Mouse (Mus musculus) v-Abl transformed pro-B cells (cell line): ENCODE results near the gene Ppt2.

Source experiments
- in situ Hi-C, 2 experiments: fragments of 400-800 bp; cut with MboI; formaldehyde crosslinking; loops; one replicate each; pipeline ENCODE4 v1.15.1; 2025; ENCODE audit not compliant: unreplicated experiment in 2 of 2

Gene Ppt2

GRCm38 (mm10) chr17:34641945-34642344 lies 13.6 kb upstream of the Ppt2 start:
- in situ Hi-C loops: loop anchor here (10.0 to 25.0 kb wide), 2 partner anchors 273 to 295 kb away; partner anchors contain the start of genes Neu1 (in 1 of the 2) and Slc44a4 (in 1 of the 2)

GRCm38 (mm10) chr17:34640778-34641601 lies 12.7 kb upstream of the Ppt2 start:
- in situ Hi-C loops: loop anchor here (10.0 to 25.0 kb wide), 2 partner anchors 274 to 296 kb away; partner anchors contain the start of genes Neu1 (in 1 of the 2) and Slc44a4 (in 1 of the 2)

GRCm38 (mm10) chr17:34639461-34640255 lies 11.3 kb upstream of the Ppt2 start:
- in situ Hi-C loops: loop anchor here (10.0 to 25.0 kb wide), 2 partner anchors 275 to 298 kb away; partner anchors contain the start of genes Neu1 (in 1 of the 2) and Slc44a4 (in 1 of the 2)

- in situ Hi-C loops: loop anchor here in 1 of 2 experiments (25.0 kb wide), 1 partner anchor 300 kb away; the partner anchor contains the start of gene Neu1
Observed at GRCm38 (mm10) chr17:34637459-34637858, 9.1 kb upstream of the Ppt2 start.

- in situ Hi-C loops: loop anchor here in 1 of 2 experiments (25.0 kb wide), 1 partner anchor 302 kb away; the partner anchor contains the start of gene Neu1
Observed at GRCm38 (mm10) chr17:34635671-34636070, 7.4 kb upstream of the Ppt2 start.

GRCm38 (mm10) chr17:34632261-34632691 lies 4.0 kb upstream of the Ppt2 start:
- in situ Hi-C loops: loop anchor here in 1 of 2 experiments (25.0 kb wide), 1 partner anchor 305 kb away; the partner anchor contains the start of gene Neu1

GRCm38 (mm10) chr17:34631647-34632046 lies 3.3 kb upstream of the Ppt2 start:
- in situ Hi-C loops: loop anchor here in 1 of 2 experiments (25.0 kb wide), 1 partner anchor 306 kb away; the partner anchor contains the start of gene Neu1

GRCm38 (mm10) chr17:34630761-34631301 lies 2.5 kb upstream of the Ppt2 start:
- in situ Hi-C loops: loop anchor here in 1 of 2 experiments (25.0 kb wide), 1 partner anchor 306 kb away; the partner anchor contains the start of gene Neu1

- in situ Hi-C loops: loop anchor here (5.0 to 25.0 kb wide), 2 partner anchors 82 to 307 kb away; partner anchors contain the start of gene Neu1 (in 1 of the 2)
Observed at GRCm38 (mm10) chr17:34629796-34630603, 1.7 kb upstream of the Ppt2 start.

- in situ Hi-C loops: loop anchor here (5.0 to 25.0 kb wide), 2 partner anchors 83 to 308 kb away; partner anchors contain the start of gene Neu1 (in 1 of the 2)
Observed at GRCm38 (mm10) chr17:34629221-34629751, 976 bp upstream of the Ppt2 start, which contains the start of gene Prrt1. Gene Prrt1, plus strand, starts transcription at chr17:34629533.

- in situ Hi-C loops: loop anchor here (5.0 to 25.0 kb wide), 2 partner anchors 84 to 309 kb away; partner anchors contain the start of gene Neu1 (in 1 of the 2)
Observed at GRCm38 (mm10) chr17:34628644-34628967, 296 bp upstream of the Ppt2 start.

- in situ Hi-C loops: loop anchor here (5.0 to 25.0 kb wide), 2 partner anchors 85 to 310 kb away; partner anchors contain the start of gene Neu1 (in 1 of the 2)
Observed at GRCm38 (mm10) chr17:34627093-34627942, 992 bp downstream of the Ppt2 start.

GRCm38 (mm10) chr17:34626773-34627092 lies 1.6 kb downstream of the Ppt2 start:
- in situ Hi-C loops: loop anchor here (5.0 to 25.0 kb wide), 2 partner anchors 86 to 311 kb away; partner anchors contain the start of gene Neu1 (in 1 of the 2)

- in situ Hi-C loops: loop anchor here (5.0 to 25.0 kb wide), 2 partner anchors 86 to 311 kb away; partner anchors contain the start of gene Neu1 (in 1 of the 2)
Observed at GRCm38 (mm10) chr17:34626062-34626772, 2.1 kb downstream of the Ppt2 start.

- in situ Hi-C loops: loop anchor here (5.0 to 25.0 kb wide), 2 partner anchors 87 to 312 kb away; partner anchors contain the start of gene Neu1 (in 1 of the 2)
Observed at GRCm38 (mm10) chr17:34624981-34625380, 3.3 kb downstream of the Ppt2 start.

GRCm38 (mm10) chr17:34623161-34623560 lies 5.1 kb downstream of the Ppt2 start:
- in situ Hi-C loops: no loop called here

- in situ Hi-C loops: no loop called here
Observed at GRCm38 (mm10) chr17:34621006-34621405, 7.3 kb downstream of the Ppt2 start.
